Mouse (Mus musculus): Measurements from ENCODE around the gene Oxa1l.

The Oxa1l gene

GRCm38 (mm10) chr14:54372923-54373322 is 12.3 kb downstream of the Oxa1l start:
- no peak for DNase-seq

- no peak for DNase-seq
Observed at GRCm38 (mm10) chr14:54375916-54376315, 15.3 kb downstream of the Oxa1l start.

- no peak for DNase-seq
Observed at GRCm38 (mm10) chr14:54377166-54377565, 16.5 kb downstream of the Oxa1l start.

GRCm38 (mm10) chr14:54379571-54379970 is 18.9 kb downstream of the Oxa1l start:
- DNase-seq, result no peak

- DNase-seq, result no peak
Observed at GRCm38 (mm10) chr14:54380616-54381015, 20.0 kb downstream of the Oxa1l start.

- no peak for DNase-seq
Observed at GRCm38 (mm10) chr14:54381816-54382215, 21.2 kb downstream of the Oxa1l start.

- DNase-seq, result no peak
Observed at GRCm38 (mm10) chr14:54382641-54383040, 22.0 kb downstream of the Oxa1l start.

- peak; percentile 19 for DNase-seq
Observed at GRCm38 (mm10) chr14:54383355-54383771, 22.7 kb downstream of the Oxa1l start.

GRCm38 (mm10) chr14:54384396-54384795 is 23.8 kb downstream of the Oxa1l start:
- DNase-seq, result no peak

- no peak for DNase-seq
Observed at GRCm38 (mm10) chr14:54385968-54386618, 25.5 kb downstream of the Oxa1l start.

- DNase-seq, result no peak
Observed at GRCm38 (mm10) chr14:54387546-54387945, 26.9 kb downstream of the Oxa1l start.

GRCm38 (mm10) chr14:54390843-54391242 is 30.2 kb downstream of the Oxa1l start:
- DNase-seq, result no peak

GRCm38 (mm10) chr14:54393794-54394193 is 33.2 kb downstream of the Oxa1l start:
- DNase-seq, result no peak

- DNase-seq, result no peak
Observed at GRCm38 (mm10) chr14:54394309-54394708, 33.7 kb downstream of the Oxa1l start.

GRCm38 (mm10) chr14:54396685-54397084 is 36.1 kb downstream of the Oxa1l start:
- DNase-seq, result no peak

- DNase-seq, result no peak
Observed at GRCm38 (mm10) chr14:54397872-54398527, 37.4 kb downstream of the Oxa1l start.

GRCm38 (mm10) chr14:54398528-54398916 is 37.9 kb downstream of the Oxa1l start:
- no peak for DNase-seq

GRCm38 (mm10) chr14:54398921-54399382 is 38.3 kb downstream of the Oxa1l start:
- DNase-seq, result no peak

GRCm38 (mm10) chr14:54401723-54402122 is 41.1 kb downstream of the Oxa1l start:
- DNase-seq, result no peak

- DNase-seq, result no peak
Observed at GRCm38 (mm10) chr14:54408336-54409056, 47.9 kb downstream of the Oxa1l start.

- no peak for DNase-seq
Observed at GRCm38 (mm10) chr14:54409057-54409645, 48.5 kb downstream of the Oxa1l start.

GRCm38 (mm10) chr14:54409980-54410810 is 49.6 kb downstream of the Oxa1l start:
- DNase-seq, result peak; percentile 39

Measured in liver (tissue).